Mouse (Mus musculus) megakaryocyte progenitor cell, adult 5-6 weeks (primary cell): ENCODE results near the gene Duxbl2. TPM values are rescaled to one million over a fixed set of nuclear protein-coding genes. Genes with fewer than 3 reads are reported as not detected.
A peak's percentile ranks its signal among the peaks of the same experiment; 100 is the strongest.
"Not testable (repeated sequence)": the region's sequence is repeated elsewhere in the genome, so short reads cannot be mapped to it uniquely, and the experiment has no call there.

Experiments
- ATAC-seq: replicated peaks from 2 replicates; pipeline ENCODE4 v1.8.0; 2016; ENCODE audit warnings: mild to moderate bottlenecking, moderate TSS enrichment, inconsistent platforms; ENCODE audit not compliant: poor library complexity
- total RNA-seq, 2 experiments: library from RNA; stranded (forward) in 1 of 2; stranded (reverse) in 1 of 2; fragments of 157-497, 149-512 nt in 1 of 2; fragments of 200-1000 nt in 1 of 2; gene quantifications; 2 replicates each; pipeline versions ENCODE4 v1.2.3 to v1.2.4; 2015 to 2017

The Duxbl2 gene
- total RNA-seq (2015) (not detected in 2 replicates), total RNA-seq (2017) (not detected in 2 replicates)

DNA sequence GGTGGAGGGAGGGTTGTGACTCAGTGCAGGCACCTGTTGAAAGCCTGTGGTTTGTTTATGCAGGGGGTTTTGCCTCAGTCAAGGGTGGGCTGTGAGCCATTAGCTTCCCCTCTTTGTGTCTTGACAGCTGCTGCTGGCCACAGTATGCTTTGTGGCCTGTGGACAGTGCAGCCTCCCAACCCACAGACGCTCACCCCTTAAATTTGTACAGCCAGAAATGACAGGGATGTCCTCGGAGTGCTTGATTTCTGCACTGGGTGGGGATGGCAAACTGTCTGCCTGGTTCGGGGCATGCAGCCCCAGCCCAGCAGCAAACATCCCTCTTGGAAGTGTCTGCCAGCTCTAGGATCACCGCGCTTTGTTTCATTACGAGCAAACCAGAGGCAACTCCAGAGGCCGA, at the start of gene Duxbl2:
TSS of gene Duxbl2 (plus strand) at position 200 of the 400 bp plus-strand sequence.
- ATAC-seq: not testable (repeated sequence)

DNA sequence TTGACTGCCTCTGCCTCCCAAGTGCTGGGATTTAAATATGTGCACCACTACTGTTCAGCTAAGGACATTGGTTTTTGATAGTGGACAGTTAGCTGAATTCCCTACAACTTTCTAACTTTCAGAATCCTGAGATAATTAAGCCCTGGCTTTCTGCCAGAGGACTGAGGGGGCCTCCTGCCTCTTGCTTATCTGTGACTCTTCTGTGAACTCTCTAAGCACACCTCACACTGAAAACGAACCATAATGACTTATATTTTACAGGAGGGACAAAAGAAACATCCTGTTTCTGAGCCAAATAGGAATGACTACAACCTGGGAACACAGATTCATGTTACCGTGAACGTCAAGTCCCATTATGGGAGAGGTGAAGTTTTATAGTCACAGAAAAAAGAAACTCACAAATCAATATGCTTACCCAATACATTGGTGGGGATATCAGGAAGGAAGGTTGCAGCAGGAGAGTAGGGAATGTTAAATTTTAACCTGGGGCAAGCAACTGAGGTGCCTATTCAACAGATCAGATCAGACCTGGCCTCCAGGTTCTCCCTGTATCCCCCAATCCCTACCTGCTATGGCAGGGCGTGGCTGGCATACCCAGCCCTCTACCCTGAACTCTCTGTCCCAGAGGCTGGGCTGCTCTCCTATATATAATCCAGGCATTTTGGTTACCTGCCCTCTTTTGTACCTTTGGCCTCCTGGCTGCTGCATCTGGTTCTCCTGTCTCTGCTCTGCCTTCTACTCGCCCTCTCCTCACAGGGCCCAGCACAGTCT, 41.3 kb upstream of the Duxbl2 start:
- not testable (repeated sequence) for ATAC-seq

DNA sequence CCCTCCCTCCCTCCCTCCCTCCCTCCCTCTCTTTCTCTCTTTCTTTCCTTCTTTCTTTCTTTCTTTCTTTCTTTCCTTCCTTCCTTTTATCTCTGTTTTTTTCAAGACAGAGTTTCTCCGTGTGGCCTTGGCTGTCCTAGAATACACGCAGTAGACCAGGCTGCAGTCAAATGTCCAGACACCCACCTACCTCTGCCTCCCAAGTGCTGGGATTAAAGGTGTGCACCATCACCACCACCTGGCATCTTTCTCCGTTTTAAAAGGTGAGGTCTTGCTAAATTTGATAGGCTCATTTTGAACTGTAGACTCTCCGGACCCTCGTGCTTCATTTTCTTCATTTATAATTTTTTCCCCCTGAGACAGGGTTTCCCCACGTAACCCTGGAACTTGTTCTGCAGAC, 36.9 kb upstream of the Duxbl2 start, which contains the start of gene Cphx2:
TSS of gene Cphx2 (plus strand) at position 301 of the 400 bp plus-strand sequence.
- not testable (repeated sequence) for ATAC-seq

DNA sequence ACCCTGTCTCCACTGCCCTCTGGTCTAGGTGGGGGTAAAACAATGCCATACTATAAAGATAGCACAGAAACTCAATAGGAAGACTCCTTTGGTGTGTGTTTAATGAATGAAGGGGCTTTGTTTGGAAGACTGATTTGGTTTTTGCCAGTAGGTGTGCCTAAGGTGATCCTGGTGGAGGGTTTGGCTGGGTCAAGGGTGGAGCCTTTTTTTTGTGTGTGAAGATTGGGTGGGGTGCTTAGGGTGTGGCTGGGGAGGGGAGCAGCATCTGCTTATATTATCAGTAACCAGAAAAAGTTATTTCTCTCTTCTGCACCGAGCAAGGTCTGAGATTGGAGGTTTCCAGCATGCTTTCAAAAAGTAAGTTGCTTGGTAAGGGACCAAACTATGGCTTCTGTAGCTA, 36.2 kb upstream of the Duxbl2 start, which contains the start of gene Cphx3:
TSS of gene Cphx3 (plus strand) at position 301 of the 400 bp plus-strand sequence.
- ATAC-seq: not testable (repeated sequence)

DNA sequence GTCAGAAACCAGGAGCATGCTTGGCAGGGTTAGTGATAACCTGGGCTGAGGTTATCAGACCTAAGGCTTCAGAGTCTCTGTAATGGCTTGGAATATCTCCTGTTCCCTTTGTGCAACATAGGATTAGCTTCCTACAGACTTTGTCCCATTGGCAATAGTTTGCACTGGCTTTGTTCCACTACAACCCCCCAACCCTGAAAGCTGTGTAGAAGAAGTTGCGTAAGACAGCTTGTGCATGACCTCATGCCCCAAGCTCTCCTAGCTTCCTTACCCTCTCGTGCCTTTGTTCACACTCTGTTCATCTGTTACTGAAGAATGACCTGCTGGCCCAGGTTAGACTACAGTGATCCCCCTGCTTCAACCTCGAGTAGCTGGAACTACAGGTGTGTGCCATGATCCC, 20.5 kb upstream of the Duxbl2 start:
- ATAC-seq: not testable (repeated sequence)

DNA sequence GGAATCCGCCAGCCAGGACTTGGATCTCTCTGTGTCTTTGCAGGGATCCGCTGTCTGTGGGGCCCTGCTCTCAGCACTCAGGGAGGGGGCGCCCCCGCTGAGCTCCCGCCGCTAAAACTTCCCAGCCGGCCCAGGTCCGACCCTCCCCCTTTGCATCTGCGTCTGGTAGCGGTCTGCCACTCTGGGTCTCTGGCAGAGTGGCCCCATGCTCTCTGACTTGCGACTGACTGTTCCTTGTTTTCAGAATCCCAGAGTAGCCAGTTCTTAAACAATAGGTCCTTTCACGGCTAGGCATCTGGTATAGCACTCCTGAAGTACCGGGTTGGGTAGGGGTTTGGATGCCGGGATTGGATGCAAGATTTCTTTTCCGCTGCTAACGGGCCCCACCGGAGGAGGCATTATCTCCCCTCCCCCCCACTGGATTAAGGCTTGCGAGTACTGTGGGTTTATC, 426 bp downstream of the Duxbl2 start:
- not testable (repeated sequence) for ATAC-seq

DNA sequence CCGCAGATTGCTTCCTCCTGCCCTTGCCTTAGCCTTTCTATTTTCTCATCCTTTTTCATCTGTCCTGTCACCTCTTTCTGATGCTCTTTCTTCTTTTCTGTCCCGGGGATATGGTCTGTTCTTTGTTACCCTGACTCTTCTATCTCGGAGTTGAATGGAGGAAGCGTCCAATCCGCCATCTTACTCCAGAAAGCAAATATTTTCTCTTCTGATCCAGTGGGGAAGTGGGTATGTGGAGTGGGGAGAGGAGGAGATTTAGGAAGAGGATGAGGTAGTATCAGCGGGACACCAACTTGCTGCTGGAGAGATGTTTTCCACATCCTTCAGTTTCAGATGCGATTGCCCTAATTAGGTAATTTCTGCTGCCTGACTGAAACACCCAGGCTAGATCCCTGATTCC, 946 bp downstream of the Duxbl2 start:
- not testable (repeated sequence) for ATAC-seq

DNA sequence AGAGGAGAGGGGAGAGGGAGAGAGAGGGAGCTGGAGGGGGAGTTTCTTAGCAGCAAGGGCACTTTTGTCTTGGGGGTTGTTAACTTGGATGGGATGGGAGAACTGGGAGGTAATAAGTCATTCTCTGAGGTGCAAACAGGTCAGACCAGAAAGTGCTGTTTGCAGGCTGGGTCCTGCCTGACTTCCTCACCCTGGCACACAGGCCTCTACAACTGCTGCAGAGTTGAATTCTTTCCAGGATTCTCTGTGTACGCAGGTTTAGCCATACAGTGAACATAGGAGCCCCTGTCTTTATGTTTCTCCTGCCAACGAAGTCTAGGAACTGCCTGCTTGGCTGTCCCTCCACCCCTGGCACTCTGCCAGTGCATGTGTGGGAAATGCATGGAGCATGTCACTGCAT, 28.9 kb downstream of the Duxbl2 start:
- ATAC-seq: not testable (repeated sequence)

DNA sequence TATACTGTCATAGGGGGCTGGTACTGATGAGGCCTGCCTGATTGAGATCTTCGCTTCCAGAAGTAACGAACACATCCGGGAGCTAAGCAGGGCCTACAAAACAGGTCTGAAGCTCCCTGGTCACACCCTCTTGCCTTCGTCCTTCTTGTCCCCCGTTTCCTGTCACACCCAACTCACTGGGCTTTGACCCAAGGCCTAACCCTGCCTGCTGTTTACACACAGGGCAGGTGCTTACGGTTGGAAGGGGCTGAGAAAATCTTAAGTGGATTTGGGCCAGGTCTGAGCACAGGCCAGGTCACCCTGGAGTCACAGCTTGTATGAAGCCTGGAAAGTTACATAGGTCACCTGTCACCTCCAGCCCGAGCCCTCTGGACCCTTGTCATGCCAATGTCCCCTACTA, 37.9 kb downstream of the Duxbl2 start:
- ATAC-seq: not testable (repeated sequence)

DNA sequence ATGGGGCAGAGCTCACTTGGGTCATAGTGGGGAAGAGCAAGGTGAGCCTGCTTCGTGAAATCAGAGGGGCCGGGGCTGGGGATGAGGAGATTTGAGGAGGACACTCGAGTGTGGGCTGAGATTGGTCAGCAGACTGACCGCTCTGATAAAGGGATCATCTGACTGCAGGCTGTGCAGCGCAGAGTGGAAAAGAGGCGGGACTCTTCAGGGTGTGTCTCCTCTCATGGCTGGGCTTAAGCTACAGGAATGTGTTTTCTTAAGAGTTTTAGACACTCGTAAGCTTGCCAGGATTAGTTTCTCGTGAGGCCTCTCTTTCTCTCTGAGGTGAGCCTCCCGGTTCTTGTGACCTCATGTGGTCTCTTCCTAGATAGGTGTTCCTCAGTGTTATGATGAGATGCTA, 43.0 kb downstream of the Duxbl2 start:
- not testable (repeated sequence) for ATAC-seq

DNA sequence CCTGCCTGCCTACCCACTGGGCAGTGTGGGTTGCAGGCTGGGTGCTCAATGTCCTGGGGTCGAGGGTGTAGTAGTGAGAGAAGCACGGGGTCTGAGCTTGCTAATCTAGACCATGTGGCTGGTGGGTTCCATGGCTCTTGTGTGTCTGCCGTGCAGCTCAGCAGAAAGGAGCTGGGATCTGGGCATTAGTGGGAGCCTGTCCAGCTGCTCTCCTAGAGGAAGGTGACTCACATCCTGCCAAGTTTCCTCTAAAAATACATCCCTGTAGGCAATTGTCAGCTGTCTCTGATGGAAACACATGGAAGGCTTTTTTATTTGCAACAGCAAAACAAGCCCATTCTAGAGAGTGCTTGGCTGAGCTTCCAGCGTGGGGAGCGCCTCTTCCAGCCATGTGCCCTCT, 44.3 kb downstream of the Duxbl2 start:
- not testable (repeated sequence) for ATAC-seq

DNA sequence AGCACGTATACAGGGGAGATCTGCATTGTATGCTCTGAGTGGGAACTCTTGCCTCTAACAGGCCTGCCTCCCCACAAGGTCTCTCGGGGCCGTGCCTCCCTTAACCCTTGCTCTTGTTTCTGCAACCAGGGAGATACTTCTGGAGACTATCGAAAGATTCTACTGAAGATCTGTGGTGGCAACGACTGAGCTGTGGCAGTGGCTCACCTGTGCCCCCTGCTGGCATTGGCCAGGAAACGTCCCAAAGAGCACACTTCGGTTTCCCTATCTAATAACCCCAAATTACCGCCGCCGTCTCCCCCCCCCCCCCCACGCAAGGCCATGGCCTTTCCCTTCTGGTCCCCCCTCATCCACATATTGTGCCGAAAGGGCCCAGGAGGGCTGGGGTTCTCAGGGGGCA, 47.1 kb downstream of the Duxbl2 start:
- peak; percentile 89 for ATAC-seq

DNA sequence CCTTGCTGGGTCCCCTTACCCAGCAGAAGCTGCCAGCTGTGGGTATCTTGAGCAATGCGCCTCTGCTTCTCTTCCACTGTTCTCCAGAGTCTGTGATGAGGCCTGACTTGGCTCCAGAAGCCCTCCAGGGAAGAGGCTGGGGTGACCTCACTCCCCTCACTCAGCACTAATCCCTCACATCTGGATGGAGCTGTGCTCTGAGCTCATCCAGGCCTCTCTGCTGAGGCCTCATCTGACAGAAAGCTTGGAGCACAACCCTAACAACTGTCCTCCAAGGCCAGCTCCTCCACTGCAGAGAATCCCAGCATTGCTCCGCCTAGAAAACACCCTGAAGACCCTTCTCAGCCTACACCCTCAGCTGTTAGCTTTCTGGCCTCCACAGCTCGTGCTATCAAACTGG, 55.8 kb downstream of the Duxbl2 start:
- ATAC-seq: not testable (repeated sequence)

DNA sequence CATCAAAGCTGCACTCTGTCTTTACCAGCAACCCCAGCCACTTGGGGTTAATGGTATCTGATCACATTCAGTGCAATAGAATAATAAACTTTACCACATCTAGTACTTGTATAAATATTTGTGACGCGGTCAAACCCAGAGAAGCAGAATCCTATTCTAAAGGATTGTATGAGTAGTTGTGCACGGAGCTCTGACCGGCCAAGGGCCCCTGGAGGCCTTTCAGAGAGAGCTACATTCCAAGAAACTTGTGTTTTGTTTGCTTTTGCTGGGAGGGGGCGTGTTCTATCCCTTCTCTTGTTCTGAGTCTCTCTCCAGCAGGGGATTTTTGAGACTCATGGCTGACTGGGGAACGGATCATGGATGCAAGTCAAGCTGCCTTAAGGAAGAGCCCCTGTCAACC, 56.9 kb downstream of the Duxbl2 start:
- ATAC-seq: not testable (repeated sequence)

Other genes with a start within 250 kb of the Duxbl2 start
- gene Plac9a, start 215.2 kb upstream of the Duxbl2 start, total RNA-seq (2015): not detected in 2 replicates
- gene Plac9a, start 215.2 kb upstream of the Duxbl2 start, total RNA-seq (2017): not detected in 2 replicates
- gene Tmem254a, start 190.7 kb upstream of the Duxbl2 start, total RNA-seq (2015): 12.2 and 18.6 TPM in 2 replicates
- gene Tmem254a, start 190.7 kb upstream of the Duxbl2 start, total RNA-seq (2017): 1.0 and 1.2 TPM in 2 replicates
- gene Cphx1, start 180.0 kb upstream of the Duxbl2 start, total RNA-seq (2015): not detected in 2 replicates
- not detected in 2 replicates for gene Cphx1, start 180.0 kb upstream of the Duxbl2 start, total RNA-seq (2017)
- not detected in 2 replicates for gene Duxbl1, start 139.8 kb upstream of the Duxbl2 start, total RNA-seq (2015)
- not detected in 2 replicates for gene Duxbl1, start 139.8 kb upstream of the Duxbl2 start, total RNA-seq (2017)
- gene Gm9780, start 75.6 kb upstream of the Duxbl2 start, total RNA-seq (2015): not detected in 2 replicates
- not detected in 2 replicates for gene Gm9780, start 75.6 kb upstream of the Duxbl2 start, total RNA-seq (2017)
- 44.1 and 46.7 TPM in 2 replicates for gene Tmem254c, start 51.0 kb upstream of the Duxbl2 start, total RNA-seq (2015)
- 22.2 and 38.6 TPM in 2 replicates for gene Tmem254c, start 51.0 kb upstream of the Duxbl2 start, total RNA-seq (2017)
- not detected in 2 replicates for gene Cphx2, start 36.8 kb upstream of the Duxbl2 start, total RNA-seq (2015)
- gene Cphx2, start 36.8 kb upstream of the Duxbl2 start, total RNA-seq (2017): not detected in 2 replicates
- not detected in 2 replicates for gene Cphx3, start 36.1 kb upstream of the Duxbl2 start, total RNA-seq (2015)
- not detected in 2 replicates for gene Cphx3, start 36.1 kb upstream of the Duxbl2 start, total RNA-seq (2017)
- gene Plac9b, start 64.1 kb downstream of the Duxbl2 start, total RNA-seq (2015): not detected in 2 replicates
- gene Plac9b, start 64.1 kb downstream of the Duxbl2 start, total RNA-seq (2017): not detected in 2 replicates
- 29.8 TPM in 1 of 2 replicates, not detected in the other for gene Tmem254b, start 88.7 kb downstream of the Duxbl2 start, total RNA-seq (2015)
- 2.8 and 10.7 TPM in 2 replicates for gene Tmem254b, start 88.7 kb downstream of the Duxbl2 start, total RNA-seq (2017)
- not detected in 2 replicates for gene Duxbl3, start 139.6 kb downstream of the Duxbl2 start, total RNA-seq (2015)
- gene Duxbl3, start 139.6 kb downstream of the Duxbl2 start, total RNA-seq (2017): not detected in 2 replicates